Mouse (Mus musculus): ENCODE results near the gene Myl9. TPM values are rescaled to one million over a fixed set of nuclear protein-coding genes. Genes with fewer than 3 reads are reported as not detected.

The Myl9 gene
- polyA plus RNA-seq, 1 experiment, result 100 TPM

Other genes with a start within 250 kb of the Myl9 start
- gene Aar2, start 227.8 kb upstream of the Myl9 start, polyA plus RNA-seq (2012; rRNA removed), result 13.0 and 23.4 TPM in 2 replicates
- 61.8 and 77.5 TPM in 2 replicates for gene Dlgap4, start 161.7 kb upstream of the Myl9 start, polyA plus RNA-seq (2012; rRNA removed)
- gene Tgif2, start 64.6 kb downstream of the Myl9 start, polyA plus RNA-seq (2012; rRNA removed), result 10.5 and 11.8 TPM in 2 replicates
- gene 4930518I15Rik, start 82.5 kb downstream of the Myl9 start, polyA plus RNA-seq (2012; rRNA removed), result 1.0 and 1.5 TPM in 2 replicates
- gene Rab5if, start 87.7 kb downstream of the Myl9 start, polyA plus RNA-seq (2012; rRNA removed), result 34.8 and 61.5 TPM in 2 replicates
- 7.6 and 8.0 TPM in 2 replicates for gene Sla2, start 111.8 kb downstream of the Myl9 start, polyA plus RNA-seq (2012; rRNA removed)
- gene Ndrg3, start 216.6 kb downstream of the Myl9 start, polyA plus RNA-seq (2012; rRNA removed), result 30.0 and 30.3 TPM in 2 replicates
- 2.8 and 2.9 TPM in 2 replicates for gene Dsn1, start 231.7 kb downstream of the Myl9 start, polyA plus RNA-seq (2012; rRNA removed)

Measured in spleen, adult 2 months (tissue).